Mouse (Mus musculus) thymus, adult 2 months (tissue): ENCODE results near the gene Fbxl15.
A peak's percentile ranks its signal among the peaks of the same experiment; 100 is the strongest.

ENCODE experiments used
- CTCF ChIP-seq: fragments of 200-500 bp; IDR thresholded peaks from 2 replicates; pipeline ENCODE4 v1.5.1; 2012; ENCODE audit warnings: mild to moderate bottlenecking, control low read depth, low read length, moderate library complexity, borderline replicate concordance; ENCODE audit not compliant: control insufficient read depth, poor library complexity, insufficient read depth; ENCODE audit errors: extremely low read depth
- POLR2A ChIP-seq: fragments of 200-500 bp; IDR thresholded peaks from 2 replicates; pipeline ENCODE4 v1.6.1; 2012; ENCODE audit warnings: mild to moderate bottlenecking, low read length, control low read depth, moderate library complexity; ENCODE audit not compliant: control insufficient read depth, poor library complexity, insufficient read depth; ENCODE audit errors: extremely low read depth

DNA sequence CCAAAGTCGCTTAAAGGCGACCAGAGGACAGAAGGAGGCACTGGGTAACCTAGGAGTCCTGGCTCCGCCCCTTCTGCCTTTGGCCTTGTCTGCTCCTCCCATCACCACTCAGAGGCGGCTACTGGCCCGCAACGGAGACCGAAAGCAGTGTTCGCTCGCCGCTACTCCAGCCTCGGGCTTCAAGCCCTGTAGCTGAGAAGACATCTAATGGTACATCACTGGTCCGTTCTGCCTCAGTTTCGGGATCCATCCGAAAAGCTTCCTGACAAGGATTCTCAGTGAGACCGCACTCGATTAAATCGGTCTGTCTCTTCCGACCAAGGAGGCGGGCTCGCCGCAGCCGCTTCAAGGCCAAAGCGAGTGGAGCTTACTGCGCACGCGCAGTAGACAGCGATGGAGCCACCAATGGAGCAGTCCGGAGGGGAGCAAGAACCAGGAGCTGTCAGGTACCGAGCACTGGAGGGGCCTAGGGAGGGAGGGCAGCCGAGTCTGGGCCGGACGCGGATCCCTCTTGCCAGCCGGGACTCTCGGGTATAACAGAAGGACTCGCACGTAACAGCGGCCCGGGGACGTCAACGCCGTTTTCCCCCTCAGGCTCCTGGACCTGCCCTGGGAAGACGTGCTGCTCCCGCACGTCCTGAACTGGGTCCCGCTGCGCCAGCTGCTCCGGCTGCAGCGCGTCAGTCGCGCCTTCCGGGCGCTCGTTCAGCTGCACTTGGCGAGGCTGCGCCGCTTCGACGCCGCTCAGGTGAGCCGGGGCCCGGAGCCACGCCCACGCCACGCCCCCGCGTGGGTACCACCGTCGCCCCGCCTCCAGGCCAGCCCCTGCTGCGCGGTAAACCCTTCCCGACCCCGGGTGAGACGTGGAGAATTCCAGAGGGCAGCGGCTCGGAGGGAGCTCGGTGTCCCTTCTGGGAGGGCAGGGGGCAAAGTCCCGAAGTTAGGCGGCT, at the start of gene Fbxl15:
- TF ChIP-seq POLR2A: peak; percentile 68
- peak; percentile 56; the same call in 1 of the 2 replicates for TF ChIP-seq CTCF
